Mouse (Mus musculus): ENCODE results near the gene Lrg1.

The Lrg1 gene

DNA sequence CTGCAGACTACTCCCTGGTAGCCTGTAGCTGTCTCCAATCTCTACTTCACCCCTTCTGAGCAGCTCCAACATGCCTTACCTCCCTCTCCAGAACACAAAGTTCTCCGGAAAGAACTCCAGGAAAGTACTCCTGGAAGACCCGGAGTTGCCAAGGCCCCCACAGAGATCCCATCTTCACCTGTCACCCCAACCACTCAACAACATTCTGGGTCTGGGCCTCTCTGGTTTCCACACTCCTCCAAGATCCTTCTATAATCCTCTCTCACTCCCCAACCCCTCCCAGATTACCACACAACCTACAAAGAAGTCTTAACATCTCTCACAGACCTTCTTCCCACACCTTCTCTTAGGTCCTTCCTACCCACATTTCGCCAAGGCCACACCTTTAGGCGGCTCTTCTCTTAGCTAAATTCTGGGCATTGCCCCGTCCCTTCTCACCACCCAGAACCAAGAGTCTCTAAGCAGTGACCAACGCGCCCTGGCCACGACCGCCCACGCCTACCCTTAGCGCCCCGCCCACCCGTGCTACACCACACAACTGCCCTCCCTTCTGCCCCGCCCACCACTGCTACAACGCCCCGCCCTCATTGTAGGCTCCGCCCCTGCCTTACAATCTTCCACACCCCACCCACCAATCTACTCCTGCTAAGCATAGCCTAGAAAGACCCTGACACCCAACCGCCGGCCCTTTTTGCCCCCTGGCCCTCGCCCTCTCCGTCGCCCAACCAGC, 47.5 kb downstream of the Lrg1 start:
- DNase-seq, result peak; percentile 83 to 84

DNA sequence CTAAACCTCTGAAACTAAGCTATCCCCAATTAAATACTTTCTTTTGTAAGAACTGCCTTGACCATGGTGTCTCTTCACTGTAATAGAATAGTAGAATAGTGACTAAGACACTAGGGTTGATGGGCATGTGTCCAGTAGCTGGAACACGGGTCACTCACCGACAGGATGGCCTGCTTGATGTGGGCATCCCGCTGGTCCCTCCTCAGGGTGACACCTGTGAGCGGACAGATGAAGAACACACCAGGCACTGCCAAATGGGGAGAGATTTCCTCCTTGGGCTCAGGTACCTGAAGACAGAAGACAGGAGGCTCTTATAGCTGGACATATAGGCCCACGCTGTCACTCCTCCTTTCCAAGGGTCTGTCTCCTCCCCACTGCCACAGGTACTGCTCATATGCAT, 49.6 kb downstream of the Lrg1 start:
- DNase-seq, result no peak

DNA sequence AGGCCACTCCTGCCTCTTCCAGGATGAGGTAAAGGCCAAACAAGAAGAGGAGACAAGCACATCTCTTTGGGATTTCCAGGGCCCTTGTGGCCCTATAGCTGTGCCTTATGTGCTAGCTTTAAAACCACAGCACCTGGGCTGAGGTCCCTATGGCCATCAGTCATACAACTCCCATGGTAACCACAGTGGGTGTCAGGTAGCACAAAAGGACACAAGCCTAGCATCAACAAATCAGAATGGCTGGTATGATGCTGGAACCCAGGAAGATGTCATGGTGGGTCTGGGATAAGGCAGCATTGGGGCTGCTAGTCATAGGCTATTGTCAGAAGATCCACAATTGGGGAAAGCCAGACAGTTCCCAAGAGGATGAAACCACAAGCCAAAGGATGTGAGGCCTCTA, 50.7 kb downstream of the Lrg1 start:
- DNase-seq, result no peak

All from thymus, postnatal 36 days (tissue).